Mouse (Mus musculus) G1E (cell line): ENCODE data around the gene Pemt.
A peak's percentile ranks its signal among the peaks of the same experiment; 100 is the strongest.

Experiments used
- CTCF ChIP-seq: IDR thresholded peaks from 2 replicates; pipeline ENCODE4 v1.5.1; 2012; ENCODE audit warnings: low read depth, low read length, inconsistent platforms, mixed read lengths
- TAL1 ChIP-seq: conservative IDR thresholded peaks from 2 replicates; pipeline ENCODE4 v1.6.1; 2012; ENCODE audit warnings: low read depth, low read length, inconsistent platforms, mixed read lengths

DNA sequence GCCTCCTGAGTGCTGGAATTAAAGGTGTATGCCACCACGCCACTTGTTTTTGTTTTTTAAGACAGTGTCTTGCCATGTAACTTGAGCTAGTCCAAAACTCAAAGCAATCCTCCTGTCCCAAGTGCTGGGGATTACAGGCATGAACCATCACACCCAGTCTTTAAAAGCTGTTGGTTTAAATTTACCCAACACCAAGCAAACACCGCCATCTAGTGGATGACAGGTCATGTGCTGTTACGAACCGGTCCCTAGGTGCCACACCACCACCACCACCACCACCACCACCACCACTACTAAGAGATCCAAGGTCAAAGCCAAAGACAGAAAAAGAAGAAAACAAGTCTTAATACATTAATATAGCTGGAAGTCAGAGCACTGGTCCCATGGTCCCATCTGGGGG, 30.5 kb upstream of the Pemt start:
- TF ChIP-seq TAL1, result no peak
- TF ChIP-seq CTCF, result peak; percentile 38
